Mouse (Mus musculus) adrenal gland, postnatal 36 days (tissue): ENCODE data around the gene Ado. TPM values are rescaled to one million over a fixed set of nuclear protein-coding genes. Genes with fewer than 3 reads are reported as not detected.

ENCODE experiments used
- DNase-seq, 2 experiments: peaks; one replicate each; pipeline ENCODE4 v3.0.0; 2021; ENCODE audit warnings: mixed read lengths in 1 of 2
- total RNA-seq, 2 experiments: library from RNA; stranded (reverse); gene quantifications; 2 replicates each; pipeline ENCODE4 v1.2.3; 2021

Ado gene
- total RNA-seq, 2 experiments from 2014 or later: 28.0 to 31.0 TPM

GRCm38 (mm10) chr10:67536621-67537141, 12.1 kb downstream of the Ado start:
- peak; percentile 31 to 52 for DNase-seq

- DNase-seq: peak; percentile 86 to 90
Observed at GRCm38 (mm10) chr10:67535972-67536371, 12.8 kb downstream of the Ado start.

GRCm38 (mm10) chr10:67535256-67535655, 13.5 kb downstream of the Ado start, which contains the start of gene Egr2:
TSS of gene Egr2 (plus strand) at chr10:67535475.
- DNase-seq: peak; percentile 33 to 54

- no peak for DNase-seq
Observed at GRCm38 (mm10) chr10:67529769-67530168, 19.0 kb downstream of the Ado start.

- DNase-seq: no peak
Observed at GRCm38 (mm10) chr10:67526435-67526834, 22.3 kb downstream of the Ado start.

GRCm38 (mm10) chr10:67524694-67525093, 24.1 kb downstream of the Ado start:
- DNase-seq: no peak

- no peak for DNase-seq
Observed at GRCm38 (mm10) chr10:67524130-67524529, 24.6 kb downstream of the Ado start.

GRCm38 (mm10) chr10:67518733-67519132, 30.0 kb downstream of the Ado start:
- DNase-seq: no peak

GRCm38 (mm10) chr10:67512871-67513270, 35.9 kb downstream of the Ado start:
- DNase-seq: no peak

GRCm38 (mm10) chr10:67512211-67512610, 36.5 kb downstream of the Ado start:
- no peak for DNase-seq

- no peak for DNase-seq
Observed at GRCm38 (mm10) chr10:67505248-67505647, 43.5 kb downstream of the Ado start.

- DNase-seq: no peak
Observed at GRCm38 (mm10) chr10:67504046-67504445, 44.7 kb downstream of the Ado start.

- no peak for DNase-seq
Observed at GRCm38 (mm10) chr10:67503320-67503995, 45.3 kb downstream of the Ado start.

- no peak for DNase-seq
Observed at GRCm38 (mm10) chr10:67497951-67498350, 50.8 kb downstream of the Ado start.

- no peak for DNase-seq
Observed at GRCm38 (mm10) chr10:67497144-67497892, 51.4 kb downstream of the Ado start.

Other genes with a start within 250 kb of the Ado start
- 1 to 10 TPM in 1 of 2 experiments, under 1 TPM in 1; 0.63 to 1.6 TPM for gene Egr2, start 13.5 kb downstream of the Ado start, total RNA-seq